Mouse (Mus musculus) ES-E14 (cell line): Measurements from ENCODE around the gene Phxr2.

ENCODE experiments used
- CHD2 ChIP-seq: IDR thresholded peaks from 2 replicates; pipeline ENCODE4 v1.6.1; 2014; ENCODE audit warnings: mild to moderate bottlenecking, low read depth, low read length, inconsistent platforms
- HCFC1 ChIP-seq: IDR thresholded peaks from 2 replicates; pipeline ENCODE4 v1.6.1; 2012; ENCODE audit warnings: low read length, inconsistent platforms, borderline replicate concordance; ENCODE audit not compliant: insufficient read depth
- MAFK ChIP-seq: IDR thresholded peaks from 2 replicates; pipeline ENCODE4 v1.6.1; 2014; ENCODE audit warnings: mild to moderate bottlenecking, low read depth, low read length, inconsistent platforms; ENCODE audit not compliant: insufficient read depth
- ZC3H11A ChIP-seq: IDR thresholded peaks from 2 replicates; pipeline ENCODE4 v1.6.1; 2012; ENCODE audit warnings: low read depth, mild to moderate bottlenecking, inconsistent platforms, low read length, borderline replicate concordance
- ZNF384 ChIP-seq: IDR thresholded peaks from 2 replicates; pipeline ENCODE4 v1.6.1; 2012; ENCODE audit warnings: low read depth, low read length, inconsistent platforms

GRCm38 (mm10) chr10:99126954-99127353 is 829 bp upstream of the Phxr2 start:
- TF ChIP-seq HCFC1 (no peak), ZNF384 (no peak), MAFK (no peak), ZC3H11A (no peak), CHD2 (no peak)
